Mouse (Mus musculus) limb, embryonic 14.5 days (tissue): ENCODE data around the gene Dnase2a. TPM values are rescaled to one million over a fixed set of nuclear protein-coding genes. Genes with fewer than 3 reads are reported as not detected.

ENCODE experiments used
- ATAC-seq: fragments of 200-750 bp; cut with Nextera tagmentation; 2 replicates; pipeline ENCODE4 v1.8.0; 2017; ENCODE audit warnings: low read depth, moderate number of reproducible peaks, moderate TSS enrichment; ENCODE audit not compliant: low FRiP score
- DNase-seq: peaks from one replicate; pipeline ENCODE4 v3.0.0-alpha.2; 2015; ENCODE audit warnings: low spot score
- H3K27ac ChIP-seq: fragments of 300-500 bp; sonication (generic); replicated peaks from 2 replicates; pipeline ENCODE4 v1.5.1; 2014; ENCODE audit warnings: low read depth, mild to moderate bottlenecking, low read length, moderate library complexity, mixed read lengths
- H3K27me3 ChIP-seq: fragments of 300-500 bp; sonication (generic); 2 replicates; pipeline ENCODE4 v1.6.1; 2014; ENCODE audit warnings: low read length, mixed read lengths; ENCODE audit not compliant: control insufficient read depth, insufficient read depth
- H3K36me3 ChIP-seq: fragments of 300-500 bp; sonication (generic); 2 replicates; pipeline ENCODE4 v1.6.1; 2014; ENCODE audit warnings: mild to moderate bottlenecking, low read length, moderate library complexity, mixed read lengths; ENCODE audit not compliant: control insufficient read depth, insufficient read depth
- H3K4me1 ChIP-seq: fragments of 300-500 bp; sonication (generic); 2 replicates; pipeline ENCODE4 v1.6.1; 2014; ENCODE audit warnings: antibody characterized with exemption, low read length, mixed read lengths; ENCODE audit not compliant: control insufficient read depth, insufficient read depth
- H3K4me2 ChIP-seq: fragments of 300-500 bp; sonication (generic); replicated peaks from 2 replicates; pipeline ENCODE4 v1.6.1; 2014; ENCODE audit warnings: low read depth, mild to moderate bottlenecking, low read length, moderate library complexity; ENCODE audit not compliant: severe bottlenecking
- H3K4me3 ChIP-seq: fragments of 300-500 bp; sonication (generic); replicated peaks from 2 replicates; pipeline ENCODE4 v1.5.1; 2014; ENCODE audit warnings: low read length
- H3K9ac ChIP-seq: fragments of 300-500 bp; sonication (generic); 2 replicates; pipeline ENCODE4 v1.6.1; 2014; ENCODE audit warnings: mild to moderate bottlenecking, low read depth, low read length, moderate library complexity; ENCODE audit not compliant: severe bottlenecking
- H3K9me3 ChIP-seq: fragments of 300-500 bp; sonication (generic); 2 replicates; pipeline ENCODE4 v1.6.1; 2016; ENCODE audit warnings: low read length; ENCODE audit not compliant: control insufficient read depth
- POLR2A ChIP-seq: fragments of 200-500 bp; IDR thresholded peaks from 2 replicates; pipeline ENCODE4 v1.8.0; 2012; ENCODE audit warnings: inconsistent platforms, mild to moderate bottlenecking, moderate library complexity, borderline replicate concordance; ENCODE audit not compliant: insufficient read depth, insufficient read length; ENCODE audit errors: extremely low read depth
- WGBS: fragments of 180-500 bp; shearing (Covaris S2); extraction: QIAGEN DNeasy Blood & Tissue Kit; methylation state at CpG from one replicate; pipeline ENCODE4 v1.1.7; 2014; 5-methylcytosine and 5-hydroxymethylcytosine counted together
- polyA plus RNA-seq, 2 experiments: library from polyadenylated mRNA; depleted of rRNA in 1 of 2; stranded (reverse) in 1 of 2; unstranded in 1 of 2; fragments of >200 nt; fragmentation: Nextera tagmentation in 1 of 2; extraction: Ambion mirVana in 1 of 2; gene quantifications; 2 replicates each; pipeline versions ENCODE4 v1.2.1 to v1.2.3; 2012 to 2014

Dnase2a gene
- 18.5 and 20.5 TPM in 2 replicates for polyA plus RNA-seq (2012; rRNA removed)
- polyA plus RNA-seq (2014; fragmentation: Nextera tagmentation; extraction: Ambion mirVana): 13.8 and 15.4 TPM in 2 replicates

DNA sequence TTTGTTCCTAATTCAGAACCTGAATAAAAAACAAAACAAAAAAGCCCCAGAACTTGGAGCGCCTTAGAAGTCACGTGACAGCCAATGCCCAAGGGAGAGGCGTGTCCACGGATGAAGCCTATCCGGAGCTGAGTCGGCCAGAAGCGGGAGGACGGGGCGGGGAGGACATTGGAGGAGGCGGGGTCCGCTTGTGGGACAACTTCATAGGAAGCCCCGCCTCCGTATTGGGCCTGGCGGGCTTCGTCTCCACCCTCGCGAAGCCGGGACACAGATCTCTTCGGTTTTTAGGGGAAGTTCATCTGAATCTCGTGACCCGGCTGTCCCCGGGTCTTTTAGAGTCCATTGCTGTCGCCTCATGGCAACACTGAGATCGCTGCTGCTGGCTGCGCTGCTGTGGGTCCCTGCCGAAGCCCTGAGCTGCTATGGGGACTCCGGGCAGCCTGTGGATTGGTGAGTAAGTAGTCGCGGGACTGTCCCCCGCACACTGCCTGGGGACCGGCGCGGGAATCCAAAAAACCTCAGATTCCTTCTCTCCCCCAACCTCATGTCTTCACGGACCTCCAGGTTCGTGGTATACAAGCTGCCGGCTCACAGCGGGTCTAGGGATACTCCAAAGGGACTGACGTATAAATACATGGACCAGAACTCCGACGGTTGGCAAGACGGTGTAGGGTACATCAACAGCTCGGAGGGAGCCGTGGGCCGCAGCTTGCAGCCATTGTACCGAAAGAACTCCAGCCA, at the start of gene Dnase2a:
TSS of gene Dnase2a (plus strand) at position 140 of the 741 bp plus-strand sequence.
- H3K9me3 ChIP-seq: no peaks in the 10 kb centered on the region
- H3K4me2 ChIP-seq: peak within 1 kb of the TSS; percentile 81
- 1% methylated on average over 45 of the region's 45 CpGs for WGBS
- ATAC-seq (peak; percentile 92), DNase-seq (peak; percentile 98)
- peaks cover 10% of the 10 kb centered on the region for H3K4me1 ChIP-seq
- H3K9ac ChIP-seq: peak within 1 kb of the TSS; percentile 71
- TF ChIP-seq POLR2A: no peak
- H3K36me3 ChIP-seq: no peaks in the 10 kb centered on the region
- H3K4me3 ChIP-seq: peak within 1 kb of the TSS; percentile 58
- H3K27me3 ChIP-seq: peaks cover 19% of the 10 kb centered on the region
- no peak within 1 kb of the TSS for H3K27ac ChIP-seq

DNA sequence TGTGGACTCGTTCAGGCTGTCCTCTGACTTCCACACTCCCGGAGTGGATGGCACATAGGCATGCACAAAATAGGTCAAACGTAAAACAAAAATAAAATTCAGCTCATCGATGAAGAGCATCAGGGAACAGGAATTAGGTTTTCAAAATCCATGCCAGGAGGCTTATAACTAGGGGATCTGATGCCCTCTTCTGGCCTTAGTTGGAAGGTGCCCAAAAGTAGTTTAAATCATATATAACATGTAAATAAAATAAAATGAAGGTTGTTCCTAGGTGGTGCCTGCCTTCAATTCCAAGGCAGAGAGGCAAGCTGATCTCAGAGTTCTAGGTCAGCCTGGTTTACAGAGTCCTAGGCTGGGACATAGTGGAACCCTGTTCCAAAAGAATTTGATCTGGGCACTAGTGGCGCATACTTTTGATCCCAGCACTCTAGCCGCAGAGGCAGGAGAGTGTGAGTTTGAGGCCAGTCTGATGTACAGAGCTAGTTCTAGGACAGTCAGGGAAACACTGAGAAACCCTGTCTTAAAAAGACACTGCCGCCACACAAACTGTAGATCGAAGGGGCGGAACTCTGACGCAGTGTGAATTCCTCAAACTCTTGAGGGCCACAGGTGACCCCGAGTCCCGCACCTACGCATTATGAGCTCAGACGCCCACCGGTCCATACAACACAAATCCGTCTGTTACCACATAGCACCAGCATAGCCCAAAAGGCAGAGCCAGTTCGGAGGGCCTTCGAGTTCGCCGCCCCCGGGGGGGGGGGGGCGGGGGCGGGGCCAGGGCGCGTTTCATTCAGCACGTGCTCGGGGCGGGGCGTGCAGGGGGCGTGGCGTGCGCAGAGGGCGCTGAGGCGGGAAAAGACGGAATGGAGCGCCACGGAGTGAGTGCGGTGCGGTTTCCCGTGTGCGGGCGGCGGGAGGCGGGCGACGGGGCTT, 36.7 kb upstream of the Dnase2a start, which contains the start of gene Syce2:
TSS of gene Syce2 (plus strand) at position 736 of the 933 bp plus-strand sequence.
- no peaks in the 10 kb centered on the region for H3K9me3 ChIP-seq
- no peak for TF ChIP-seq POLR2A
- ATAC-seq: peak; percentile 80; the same call in 1 of the 2 replicates
- H3K4me2 ChIP-seq: peak within 1 kb of the TSS; percentile 99
- peak; percentile 64 for DNase-seq
- H3K9ac ChIP-seq: peak within 1 kb of the TSS; percentile 60
- peak within 1 kb of the TSS; percentile 49 for H3K4me3 ChIP-seq
- peaks cover 32% of the 10 kb centered on the region for H3K36me3 ChIP-seq
- no peak within 1 kb of the TSS for H3K27ac ChIP-seq
- peaks cover 13% of the 10 kb centered on the region for H3K4me1 ChIP-seq
- WGBS: 16% methylated on average over 37 of the region's 46 CpGs
- H3K27me3 ChIP-seq: no peaks in the 10 kb centered on the region

DNA sequence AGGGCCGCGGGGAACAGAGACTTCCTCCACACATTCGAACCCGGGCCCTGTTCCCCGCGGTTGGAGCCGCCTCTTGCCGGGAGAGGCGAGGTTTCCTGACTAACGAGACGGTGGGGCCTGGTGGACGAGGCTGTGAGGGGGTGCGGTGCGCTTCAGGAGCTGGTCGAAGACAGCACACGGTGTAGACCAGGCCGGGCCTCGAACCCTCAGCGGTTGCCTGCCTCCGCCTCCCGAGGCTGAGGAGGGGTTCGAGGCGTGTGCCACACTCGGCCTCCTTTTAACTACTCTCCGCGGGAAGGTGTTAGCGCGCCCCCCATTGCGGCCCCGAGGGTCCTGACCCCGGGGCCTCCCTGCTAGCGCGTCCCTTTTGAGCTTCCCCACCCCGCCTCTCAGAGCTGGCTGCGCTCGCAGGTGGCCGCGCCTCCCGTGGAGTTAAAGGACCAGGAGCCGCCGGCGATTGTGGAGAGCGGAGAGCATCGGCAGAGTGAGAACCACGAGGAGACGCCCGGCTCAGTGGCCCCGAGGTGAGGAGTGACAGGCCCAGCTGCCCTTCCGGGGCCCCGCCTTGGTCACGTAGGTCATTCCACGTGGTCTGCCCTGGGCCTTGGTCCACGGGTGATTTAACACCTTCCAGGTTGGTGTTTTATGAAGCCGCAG, 35.9 kb upstream of the Dnase2a start:
- H3K9me3 ChIP-seq: no peaks in the 10 kb centered on the region
- H3K4me2 ChIP-seq: peak overlapping the region; percentile 99
- H3K27me3 ChIP-seq: no peaks in the 10 kb centered on the region
- ATAC-seq (peak; percentile 50; the same call in 1 of the 2 replicates), DNase-seq (no peak)
- H3K4me3 ChIP-seq: peak overlapping the region; percentile 49
- 2% methylated on average over 46 of the region's 54 CpGs for WGBS
- no peak for TF ChIP-seq POLR2A
- H3K36me3 ChIP-seq: peaks cover 24% of the 10 kb centered on the region
- peaks cover 13% of the 10 kb centered on the region for H3K4me1 ChIP-seq
- H3K27ac ChIP-seq: no peak overlapping the region
- H3K9ac ChIP-seq: peak overlapping the region; percentile 60

DNA sequence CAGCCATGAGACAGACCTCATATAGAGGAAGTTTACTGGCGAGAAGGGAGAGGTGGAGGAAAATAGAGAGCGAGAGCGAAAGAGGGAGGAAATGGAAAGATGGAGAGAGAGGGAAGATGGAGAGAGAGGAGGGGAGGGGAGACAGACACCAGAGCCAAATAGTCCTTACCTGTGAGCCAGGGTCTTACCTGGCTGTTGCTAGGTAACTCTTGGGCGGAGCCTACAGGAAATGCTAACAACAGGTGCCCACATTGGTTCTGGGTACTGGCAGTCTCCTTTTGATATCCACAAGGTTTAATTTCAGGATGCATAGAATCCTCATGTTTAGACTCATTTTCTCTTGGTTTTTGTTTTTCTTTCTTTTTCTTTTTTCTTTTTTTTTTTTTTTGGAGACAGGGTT, 35.3 kb upstream of the Dnase2a start:
- H3K9me3 ChIP-seq: no peaks in the 10 kb centered on the region
- DNase-seq: no peak
- H3K9ac ChIP-seq: 0 out of 2 replicates have a peak overlapping the region, but pooled peaks have one; percentile 60
- peak overlapping the region; percentile 49 for H3K4me3 ChIP-seq
- H3K36me3 ChIP-seq: peaks cover 18% of the 10 kb centered on the region
- TF ChIP-seq POLR2A: no peak
- no peak for ATAC-seq
- H3K4me1 ChIP-seq: peaks cover 13% of the 10 kb centered on the region
- 62% methylated on average over 4 of the region's 4 CpGs for WGBS
- H3K4me2 ChIP-seq: peak overlapping the region; percentile 99
- H3K27me3 ChIP-seq: no peaks in the 10 kb centered on the region
- no peak overlapping the region for H3K27ac ChIP-seq
